Comparison of ENCODE assay signal across 8 mouse cellular contexts in genomic region chr16:20702522-20702893, GRCm38 (mm10). TPM values are rescaled to one million over a fixed set of nuclear protein-coding genes. Genes with fewer than 3 reads are reported as not detected.
DNase-seq lines count a peak whose midpoint lies in the region; ATAC-seq and TF ChIP-seq lines count a peak whose summit lies in the region.

No protein-coding gene starts in this region.

- 6% methylated on average over 8 of the region's 8 CpGs for WGBS in forebrain, embryonic 11.5 days
- 11% methylated on average over 8 of the region's 8 CpGs for WGBS in hindbrain, embryonic 11.5 days
- 10% methylated on average over 8 of the region's 8 CpGs for WGBS in limb, embryonic 12.5 days
- WGBS in midbrain, embryonic 13.5 days, result 3% methylated on average over 8 of the region's 8 CpGs

- peak overlapping the region; percentile 42 for H3K9ac ChIP-seq in forebrain, embryonic 11.5 days (ENCODE audit: low read length)
- H3K9ac ChIP-seq in hindbrain, embryonic 11.5 days (ENCODE audit: low read depth, low read length), result no peak overlapping the region
- no peak overlapping the region for H3K9ac ChIP-seq in limb, embryonic 12.5 days (replicated peaks)
- H3K9ac ChIP-seq in midbrain, embryonic 13.5 days (replicated peaks), result peak overlapping the region; percentile 55

- ATAC-seq in forebrain, embryonic 11.5 days (replicated peaks; ENCODE audit: low FRiP score), result peak; percentile 63
- ATAC-seq in hindbrain, embryonic 11.5 days (ENCODE audit: low FRiP score), result peak; percentile 74
- peak; percentile 53; the same call in 1 of the 2 replicates for ATAC-seq in limb, embryonic 12.5 days (ENCODE audit: insufficient number of reproducible peaks, insufficient read depth, low FRiP score, low TSS enrichment, low read depth)
- ATAC-seq in midbrain, embryonic 13.5 days, result peak; percentile 77

- no peak overlapping the region for H3K4me3 ChIP-seq in forebrain, embryonic 11.5 days (ENCODE audit: low read depth, low read length)
- H3K4me3 ChIP-seq in hindbrain, embryonic 11.5 days (ENCODE audit: low read depth, low read length), result no peak overlapping the region
- H3K4me3 ChIP-seq in limb, embryonic 12.5 days (replicated peaks), result no peak overlapping the region
- no peak overlapping the region for H3K4me3 ChIP-seq in midbrain, embryonic 13.5 days (replicated peaks)
- H3K4me3 ChIP-seq in testis, adult 2 months (ENCODE audit: control insufficient read depth, low read depth, low read length), result no peak overlapping the region

- 0 out of 2 replicates have a peak overlapping the region, but pooled peaks have one; percentile 11 for H3K4me2 ChIP-seq in forebrain, embryonic 11.5 days (ENCODE audit: low read depth, low read length, severe bottlenecking)
- H3K4me2 ChIP-seq in hindbrain, embryonic 11.5 days (replicated peaks; ENCODE audit: low read depth, low read length), result no peak overlapping the region
- H3K4me2 ChIP-seq in limb, embryonic 12.5 days, result 0 out of 2 replicates have a peak overlapping the region, but pooled peaks have one; percentile 36
- H3K4me2 ChIP-seq in midbrain, embryonic 13.5 days (replicated peaks), result no peak overlapping the region

- peak; percentile 65 to 67 for DNase-seq in right cerebral cortex, adult 2 months (ENCODE audit: low spot score in 2 of 2)
- DNase-seq in right cerebral cortex, postnatal 36 days (ENCODE audit: low spot score in 2 of 2), result no peak
- DNase-seq in c-Kit-positive CD71-negative TER-119-negative erythroid progenitor cells, embryonic 14.5 days (ENCODE audit: low read depth), result peak; percentile 73
- DNase-seq in forebrain, embryonic 11.5 days (ENCODE audit: low spot score), result peak; percentile 85
- peak; percentile 83 for DNase-seq in hindbrain, embryonic 11.5 days (ENCODE audit: low spot score)

- no peak for TF ChIP-seq POLR2A in testis, adult 2 months (IDR thresholded peaks at IDR 0.05; ENCODE audit: control insufficient read depth, low read depth, low read length)

- no peaks in the 10 kb centered on the region for H3K9me3 ChIP-seq in forebrain, embryonic 11.5 days (ENCODE audit: control insufficient read depth, low read length)
- H3K9me3 ChIP-seq in hindbrain, embryonic 11.5 days (ENCODE audit: control insufficient read depth, low read length), result no peaks in the 10 kb centered on the region
- H3K9me3 ChIP-seq in limb, embryonic 12.5 days, result no peaks in the 10 kb centered on the region
- H3K9me3 ChIP-seq in midbrain, embryonic 13.5 days, result no peaks in the 10 kb centered on the region

- TF ChIP-seq CTCF in testis, adult 2 months (IDR thresholded peaks at IDR 0.05; ENCODE audit: control insufficient read depth, insufficient read depth, insufficient replicate concordance, low read depth, low read length), result peak; percentile 39; the same call in 1 of the 2 replicates

- H3K4me1 ChIP-seq in forebrain, embryonic 11.5 days (replicated peaks; ENCODE audit: control insufficient read depth, insufficient read depth, low read length), result peaks cover 17% of the 10 kb centered on the region
- peaks cover 14% of the 10 kb centered on the region for H3K4me1 ChIP-seq in hindbrain, embryonic 11.5 days (replicated peaks; ENCODE audit: control insufficient read depth, insufficient read depth, low read length)
- peaks cover 30% of the 10 kb centered on the region for H3K4me1 ChIP-seq in limb, embryonic 12.5 days (replicated peaks)
- H3K4me1 ChIP-seq in midbrain, embryonic 13.5 days (replicated peaks), result peaks cover 31% of the 10 kb centered on the region
- H3K4me1 ChIP-seq in testis, adult 2 months (ENCODE audit: control insufficient read depth, insufficient read depth, low read length), result peaks cover 9% of the 10 kb centered on the region

- no peaks in the 10 kb centered on the region; the same call in 1 of the 2 replicates for H3K36me3 ChIP-seq in forebrain, embryonic 11.5 days (ENCODE audit: control insufficient read depth, insufficient read depth, low read length)
- H3K36me3 ChIP-seq in hindbrain, embryonic 11.5 days (ENCODE audit: control insufficient read depth, insufficient read depth, low read length), result no peaks in the 10 kb centered on the region
- H3K36me3 ChIP-seq in limb, embryonic 12.5 days, result peaks cover 46% of the 10 kb centered on the region
- H3K36me3 ChIP-seq in midbrain, embryonic 13.5 days, result peaks cover 77% of the 10 kb centered on the region
- H3K36me3 ChIP-seq in testis, adult 2 months (ENCODE audit: control insufficient read depth, insufficient read depth, low read length), result no peaks in the 10 kb centered on the region; the same call in 1 of the 2 replicates

- H3K27ac ChIP-seq in forebrain, embryonic 11.5 days (ENCODE audit: low read depth, low read length), result peak overlapping the region; percentile 62
- peak overlapping the region; percentile 63 for H3K27ac ChIP-seq in hindbrain, embryonic 11.5 days (ENCODE audit: low read depth, low read length)
- H3K27ac ChIP-seq in limb, embryonic 12.5 days, result peak overlapping the region; percentile 81
- H3K27ac ChIP-seq in midbrain, embryonic 13.5 days, result peak overlapping the region; percentile 71
- no peak overlapping the region for H3K27ac ChIP-seq in testis, adult 2 months (ENCODE audit: control insufficient read depth, insufficient read depth, low read depth, low read length)

- H3K27me3 ChIP-seq in forebrain, embryonic 11.5 days (ENCODE audit: control insufficient read depth, insufficient read depth, low read length), result no peaks in the 10 kb centered on the region
- no peaks in the 10 kb centered on the region for H3K27me3 ChIP-seq in hindbrain, embryonic 11.5 days (ENCODE audit: control insufficient read depth, insufficient read depth, low read length)
- H3K27me3 ChIP-seq in limb, embryonic 12.5 days, result no peaks in the 10 kb centered on the region
- no peaks in the 10 kb centered on the region for H3K27me3 ChIP-seq in midbrain, embryonic 13.5 days
- no peaks in the 10 kb centered on the region for H3K27me3 ChIP-seq in testis, adult 2 months (ENCODE audit: control insufficient read depth, insufficient read depth, low read length)

RNA-seq across cellular contexts. Expression of gene Fam131a, which starts 9.5 kb away (rescaled TPM):
- 15.2 and 16.3 TPM in 2 replicates for polyA plus RNA-seq in forebrain, embryonic 11.5 days (2014; fragmentation: Nextera tagmentation; extraction: Ambion mirVana)
- polyA plus RNA-seq in hindbrain, embryonic 11.5 days (2014; fragmentation: Nextera tagmentation; extraction: Ambion mirVana), result 11.2 and 11.8 TPM in 2 replicates
- 5.3 and 7.4 TPM in 2 replicates for polyA plus RNA-seq in limb, embryonic 12.5 days (2016; fragmentation: Nextera tagmentation; extraction: Ambion mirVana)
- polyA plus RNA-seq in midbrain, embryonic 13.5 days (2015; fragmentation: Nextera tagmentation; extraction: Ambion mirVana), result 35.7 and 37.3 TPM in 2 replicates
- polyA plus RNA-seq in testis, adult 2 months (2012; rRNA removed), result 102 and 116 TPM in 2 replicates

RNA-seq across cellular contexts. Expression of gene Polr2h, which starts 15.0 kb away (rescaled TPM):
- polyA plus RNA-seq in forebrain, embryonic 11.5 days (2014; fragmentation: Nextera tagmentation; extraction: Ambion mirVana), result 116 and 121 TPM in 2 replicates
- 103 and 105 TPM in 2 replicates for polyA plus RNA-seq in hindbrain, embryonic 11.5 days (2014; fragmentation: Nextera tagmentation; extraction: Ambion mirVana)
- 114 and 118 TPM in 2 replicates for polyA plus RNA-seq in limb, embryonic 12.5 days (2016; fragmentation: Nextera tagmentation; extraction: Ambion mirVana)
- polyA plus RNA-seq in midbrain, embryonic 13.5 days (2015; fragmentation: Nextera tagmentation; extraction: Ambion mirVana), result 86.3 and 87.9 TPM in 2 replicates
- polyA plus RNA-seq in testis, adult 2 months (2012; rRNA removed), result 10.1 and 11.0 TPM in 2 replicates

RNA-seq across cellular contexts. Expression of gene Clcn2, which starts 15.0 kb away (rescaled TPM):
- 16.5 and 20.5 TPM in 2 replicates for polyA plus RNA-seq in forebrain, embryonic 11.5 days (2014; fragmentation: Nextera tagmentation; extraction: Ambion mirVana)
- 20.7 and 22.0 TPM in 2 replicates for polyA plus RNA-seq in hindbrain, embryonic 11.5 days (2014; fragmentation: Nextera tagmentation; extraction: Ambion mirVana)
- polyA plus RNA-seq in limb, embryonic 12.5 days (2016; fragmentation: Nextera tagmentation; extraction: Ambion mirVana), result 31.1 and 31.9 TPM in 2 replicates
- 20.6 and 32.0 TPM in 2 replicates for polyA plus RNA-seq in midbrain, embryonic 13.5 days (2015; fragmentation: Nextera tagmentation; extraction: Ambion mirVana)
- polyA plus RNA-seq in testis, adult 2 months (2012; rRNA removed), result 68.6 and 77.2 TPM in 2 replicates

RNA-seq across cellular contexts. Expression of gene Chrd, which starts 30.4 kb away (rescaled TPM):
- 1.9 and 2.3 TPM in 2 replicates for polyA plus RNA-seq in forebrain, embryonic 11.5 days (2014; fragmentation: Nextera tagmentation; extraction: Ambion mirVana)
- 2.3 and 3.1 TPM in 2 replicates for polyA plus RNA-seq in hindbrain, embryonic 11.5 days (2014; fragmentation: Nextera tagmentation; extraction: Ambion mirVana)
- polyA plus RNA-seq in limb, embryonic 12.5 days (2016; fragmentation: Nextera tagmentation; extraction: Ambion mirVana), result 5.0 and 5.1 TPM in 2 replicates
- 3.8 and 4.3 TPM in 2 replicates for polyA plus RNA-seq in midbrain, embryonic 13.5 days (2015; fragmentation: Nextera tagmentation; extraction: Ambion mirVana)
- polyA plus RNA-seq in testis, adult 2 months (2012; rRNA removed), result 1.6 and 2.9 TPM in 2 replicates

RNA-seq across cellular contexts. Expression of gene Thpo, which starts 31.8 kb away (rescaled TPM):
- 0.24 and 0.51 TPM in 2 replicates for polyA plus RNA-seq in forebrain, embryonic 11.5 days (2014; fragmentation: Nextera tagmentation; extraction: Ambion mirVana)
- 0.39 and 0.83 TPM in 2 replicates for polyA plus RNA-seq in hindbrain, embryonic 11.5 days (2014; fragmentation: Nextera tagmentation; extraction: Ambion mirVana)
- polyA plus RNA-seq in limb, embryonic 12.5 days (2016; fragmentation: Nextera tagmentation; extraction: Ambion mirVana), result 0.48 and 0.56 TPM in 2 replicates
- polyA plus RNA-seq in midbrain, embryonic 13.5 days (2015; fragmentation: Nextera tagmentation; extraction: Ambion mirVana), result 0.71 and 1.4 TPM in 2 replicates
- polyA plus RNA-seq in testis, adult 2 months (2012; rRNA removed), result 0.22 and 0.53 TPM in 2 replicates

Comparison
In these comparisons a context has a peak if more than half of its experiments do, and no peak if none do; other contexts are left out.
1. DNase-seq: peak in right cerebral cortex, adult 2 months (2 of 2), c-Kit-positive CD71-negative TER-119-negative erythroid progenitor cells, embryonic 14.5 days (single experiment), forebrain, embryonic 11.5 days (single experiment) and hindbrain, embryonic 11.5 days (single experiment); none in right cerebral cortex, postnatal 36 days (0 of 2).
2. H3K4me2 ChIP-seq: peak in forebrain, embryonic 11.5 days (single experiment) and limb, embryonic 12.5 days (single experiment); none in hindbrain, embryonic 11.5 days (single experiment) and midbrain, embryonic 13.5 days (single experiment).
3. H3K9ac ChIP-seq: peak in forebrain, embryonic 11.5 days (single experiment) and midbrain, embryonic 13.5 days (single experiment); none in hindbrain, embryonic 11.5 days (single experiment) and limb, embryonic 12.5 days (single experiment).
4. Peak in every context shown above with its lines, with median percentiles within 50 percentile points of each other: ATAC-seq.